Mouse (Mus musculus) lung, postnatal 10 days (tissue): ENCODE measurements at regions not wholly inside any gene's neighbourhood (a gene's known extent, or its start where the extent isn't known, plus 50 kb on each side); places are given as distances from the start of the nearest gene placed in this dataset.
A peak's percentile ranks its signal among the peaks of the same experiment; 100 is the strongest.

Experiments used
- DNase-seq: peaks from one replicate; pipeline ENCODE4 v3.0.0; 2021

- DNase-seq: no peak
These were observed 174.2 kb downstream of the Mroh4 start for GRCm38 (mm10) chr15:74461935-74462334.

GRCm38 (mm10) chr15:74459345-74459975 lies 176.7 kb downstream of the Mroh4 start:
- no peak for DNase-seq

- no peak for DNase-seq
These were observed 177.2 kb downstream of the Mroh4 start for GRCm38 (mm10) chr15:74458940-74459339.

DNA sequence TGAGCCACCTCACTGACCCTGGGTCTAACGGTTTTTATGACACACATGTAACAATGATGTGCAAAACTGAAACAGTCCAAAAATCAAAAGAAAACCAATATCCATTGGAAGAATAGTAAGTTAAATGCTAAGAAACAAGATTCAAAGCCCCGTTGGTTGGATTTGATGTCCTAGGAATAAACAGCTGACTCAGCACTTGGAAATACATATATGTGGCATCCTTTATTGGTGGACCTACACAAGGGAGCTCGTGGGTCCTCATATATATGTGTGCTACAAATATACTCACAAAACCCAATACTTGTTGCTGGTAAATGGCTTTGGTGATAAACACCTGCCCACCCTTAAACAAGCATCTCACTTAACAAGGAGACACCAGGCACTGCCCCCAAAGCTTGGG lies 178.2 kb downstream of the Mroh4 start:
- DNase-seq: no peak

GRCm38 (mm10) chr15:74456675-74457040 lies 179.5 kb downstream of the Mroh4 start:
- no peak for DNase-seq

- DNase-seq: no peak
These were observed 180.1 kb downstream of the Mroh4 start for GRCm38 (mm10) chr15:74455921-74456674.

DNA sequence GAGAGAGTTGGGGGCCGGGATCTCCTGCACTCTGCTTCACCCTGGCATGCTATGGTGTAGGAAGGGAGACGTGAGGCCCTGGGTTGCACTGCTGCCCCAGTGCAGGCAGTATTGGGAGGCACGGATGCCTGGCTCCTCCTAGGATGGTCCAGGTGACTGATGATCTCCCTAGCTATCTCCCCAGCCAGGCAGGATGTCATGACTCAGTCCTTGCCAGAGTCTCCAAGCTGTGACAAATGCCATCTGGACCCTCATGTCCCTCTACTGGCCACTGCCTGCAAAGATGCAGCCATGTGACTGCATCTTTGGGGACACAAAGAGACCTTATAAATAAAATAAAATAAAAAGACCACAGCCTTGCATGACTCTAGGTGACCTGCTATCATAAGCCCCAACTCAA lies 181.6 kb downstream of the Mroh4 start:
- no peak for DNase-seq

GRCm38 (mm10) chr15:74453810-74454209 lies 182.3 kb downstream of the Mroh4 start:
- DNase-seq: no peak

- DNase-seq: no peak
These were observed 183.7 kb downstream of the Mroh4 start for GRCm38 (mm10) chr15:74452426-74452825.

GRCm38 (mm10) chr15:74441889-74442288 lies 194.3 kb downstream of the Mroh4 start:
- no peak for DNase-seq

DNA sequence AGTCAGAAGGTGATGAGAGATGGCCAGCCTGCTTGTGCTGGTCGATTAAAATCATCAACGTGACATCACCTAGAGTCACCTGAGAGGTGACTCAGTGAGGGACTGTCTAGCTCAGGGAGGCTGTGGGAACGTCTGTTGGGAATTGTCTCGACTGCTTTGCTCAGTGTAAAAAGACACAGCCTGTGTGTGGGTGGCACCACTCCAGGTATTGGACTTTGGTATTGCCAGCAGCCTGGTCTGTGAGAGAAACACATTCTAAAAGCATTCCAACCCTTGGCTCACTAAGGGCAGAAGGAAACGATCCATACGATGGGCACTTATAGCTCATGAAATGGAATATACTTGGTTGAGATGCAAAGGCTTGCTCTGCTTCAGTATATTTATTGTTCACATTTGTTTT lies 209.2 kb downstream of the Mroh4 start:
- DNase-seq: no peak

GRCm38 (mm10) chr15:74423001-74423400 lies 213.2 kb downstream of the Mroh4 start:
- peak; percentile 4 for DNase-seq

DNA sequence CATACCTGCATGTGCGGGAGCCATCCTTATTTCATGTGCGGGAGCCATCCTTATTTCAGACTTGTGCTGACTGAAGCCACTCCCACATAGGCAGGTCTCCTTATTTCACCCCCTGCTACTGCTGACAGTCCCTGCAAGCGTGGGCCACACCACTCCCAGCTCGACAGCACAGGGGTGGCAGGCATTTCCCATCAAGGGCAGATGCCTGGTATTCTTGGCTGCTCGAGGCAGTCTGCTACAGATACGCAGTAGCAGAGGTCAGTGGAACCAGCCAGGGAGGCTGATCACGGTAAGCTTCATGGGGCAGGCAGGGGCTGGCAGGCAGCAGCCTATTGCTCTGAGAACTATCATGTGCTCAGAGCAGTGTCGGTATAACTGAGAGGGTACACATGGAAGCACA lies 215.6 kb downstream of the Mroh4 start:
- DNase-seq: no peak

DNA sequence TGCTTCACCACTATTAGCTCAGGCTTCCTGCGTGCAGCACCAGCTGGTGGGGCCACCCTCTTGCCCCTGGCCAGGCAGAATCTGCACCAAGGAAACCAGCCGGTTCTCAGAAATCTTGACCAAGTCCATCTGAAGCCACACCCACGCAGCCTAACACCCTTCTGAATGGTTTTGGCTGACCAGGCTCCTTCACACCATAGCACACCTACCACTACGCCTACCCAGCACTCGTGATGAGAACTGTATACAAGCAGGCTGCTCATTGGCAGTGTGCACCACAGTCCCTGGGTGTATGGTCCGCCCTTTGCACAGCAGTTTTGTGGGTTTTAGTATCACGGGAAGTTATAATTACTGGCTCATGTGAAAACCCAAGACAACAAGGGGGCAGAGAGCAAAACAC lies 217.5 kb downstream of the Mroh4 start:
- DNase-seq: no peak

GRCm38 (mm10) chr15:74413217-74413616 lies 222.9 kb downstream of the Mroh4 start:
- DNase-seq: no peak

DNA sequence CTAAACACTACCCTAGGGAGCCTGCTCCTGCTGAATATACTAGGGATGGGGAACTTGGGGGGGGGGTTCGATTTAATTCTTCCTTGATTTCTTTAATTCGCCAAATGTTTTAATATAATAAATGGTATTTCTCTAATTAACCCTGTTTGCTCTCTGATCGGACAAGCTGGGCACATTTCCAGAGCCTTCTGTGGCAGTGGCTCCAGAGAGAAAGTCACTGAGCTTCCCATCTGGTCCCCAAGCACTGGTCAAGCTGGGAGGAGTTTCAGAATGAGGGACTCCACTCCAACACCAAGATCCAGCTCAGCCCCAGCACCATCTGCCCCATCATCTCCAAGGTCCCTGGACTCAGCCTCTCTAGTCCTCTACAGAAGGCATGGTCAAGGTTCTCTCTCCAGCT lies 223.9 kb downstream of the Mroh4 start:
- DNase-seq: no peak

DNA sequence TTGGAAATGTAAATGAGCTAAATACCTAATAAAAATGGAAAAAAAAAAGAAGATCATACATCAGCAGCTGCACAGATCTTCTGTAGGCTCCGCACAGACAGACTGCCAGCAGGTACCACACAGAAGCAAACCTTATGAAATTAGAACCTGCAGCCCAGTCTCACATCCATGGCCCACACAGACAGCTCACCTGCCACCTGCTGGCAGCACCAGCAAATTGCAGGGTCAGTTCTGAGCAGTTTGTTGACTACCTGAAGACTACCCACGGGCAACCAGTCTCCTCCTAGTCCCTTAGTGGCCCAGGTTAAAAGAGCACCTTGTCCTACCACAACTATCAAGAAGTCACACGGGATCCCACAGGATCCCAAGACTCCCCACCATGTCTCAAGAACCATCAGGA lies 225.1 kb downstream of the Mroh4 start:
- no peak for DNase-seq

DNA sequence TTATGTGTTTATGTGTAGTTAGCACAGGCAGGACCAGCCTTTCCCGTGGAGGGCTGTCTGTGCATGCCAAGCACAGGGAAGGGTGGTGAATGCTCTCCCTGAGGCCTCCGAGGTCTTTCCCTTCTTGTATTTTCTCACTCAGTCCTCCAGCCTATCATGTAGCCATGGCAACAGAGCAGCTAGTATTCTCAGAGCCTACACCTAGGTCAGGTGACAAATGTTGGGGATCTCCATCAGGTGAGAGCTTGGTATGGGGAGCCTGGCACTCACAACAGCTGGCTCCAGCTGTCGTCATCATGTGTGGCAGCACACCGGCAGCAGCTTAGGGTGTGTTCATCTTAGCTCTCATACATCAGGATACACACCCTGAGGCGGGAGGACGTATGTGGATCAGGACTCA lies 231.3 kb downstream of the Mroh4 start:
- no peak for DNase-seq

GRCm38 (mm10) chr15:74401275-74401674 lies 234.9 kb downstream of the Mroh4 start:
- no peak for DNase-seq

GRCm38 (mm10) chr15:74396029-74396428 lies 240.1 kb downstream of the Mroh4 start:
- no peak for DNase-seq

DNA sequence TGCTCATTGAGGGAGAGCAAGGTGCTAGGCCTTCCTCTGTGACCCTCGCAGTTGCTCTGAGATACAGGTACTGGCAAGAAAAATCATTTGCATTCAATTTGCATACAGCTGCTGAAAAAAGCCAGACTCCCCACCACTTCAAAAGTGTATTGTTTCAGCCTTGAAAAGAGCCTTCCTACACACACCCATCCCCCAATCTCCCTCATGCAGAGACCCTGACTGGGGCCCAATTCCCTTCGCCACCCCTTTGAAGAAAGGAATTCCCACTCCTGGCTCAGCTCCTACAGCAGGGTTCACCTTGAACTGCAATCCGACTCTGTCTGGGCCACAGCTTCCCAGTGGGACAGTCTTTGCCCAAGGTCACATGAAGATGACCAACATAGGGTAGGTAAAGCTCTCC lies 248.6 kb downstream of the Mroh4 start:
- no peak for DNase-seq

GRCm38 (mm10) chr15:74382556-74382955 lies 253.6 kb downstream of the Mroh4 start:
- DNase-seq: peak; percentile 47

- no peak for DNase-seq
These were observed 256.8 kb downstream of the Mroh4 start for GRCm38 (mm10) chr15:74379366-74379765.

- DNase-seq: no peak
These were observed 266.7 kb downstream of the Mroh4 start for GRCm38 (mm10) chr15:74369461-74369860.

DNA sequence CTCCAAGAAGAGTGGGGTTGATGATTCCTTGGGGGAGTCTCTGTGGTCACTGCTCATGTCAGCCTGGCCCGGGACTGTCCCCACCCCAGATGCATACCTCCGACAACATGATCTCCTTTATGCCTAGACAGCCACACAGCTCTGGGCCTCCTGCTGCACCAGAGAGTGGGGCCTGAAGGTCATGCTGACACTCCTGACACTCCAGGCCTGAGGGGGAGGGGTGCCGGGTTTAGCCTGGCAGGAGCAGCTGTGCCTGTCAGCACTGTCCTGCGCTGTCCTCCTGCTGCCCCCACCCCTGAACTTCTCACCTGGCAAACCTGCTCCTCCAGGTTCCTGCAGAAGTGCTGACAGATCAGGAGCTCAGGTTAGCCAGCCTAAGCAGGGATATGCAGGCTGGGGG lies 288.2 kb downstream of the Mroh4 start:
- DNase-seq: no peak
